Mouse (Mus musculus): ENCODE data around the gene Mprip.

- TF ChIP-seq CTCF (IDR thresholded peaks at IDR 0.05; ENCODE audit: borderline replicate concordance, control insufficient read depth, extremely low read depth, insufficient read depth, low read length, poor library complexity): no peak
- TF ChIP-seq POLR2A (IDR thresholded peaks at IDR 0.05; ENCODE audit: control insufficient read depth, extremely low read depth, insufficient read depth, low read length, poor library complexity): no peak
Measured at GRCm38 (mm10) chr11:59671049-59671693, 10.1 kb downstream of the Mprip start.

Data from thymus, adult 2 months (tissue).